Mouse (Mus musculus) T-helper 2 cell (primary cell): ENCODE data around the gene Sertad2.

Experiments used
- in situ Hi-C: fragments of 300-600 bp; cut with MboI, MseI; formaldehyde crosslinking; loops from one replicate; pipeline ENCODE4 v1.15.1; 2025; ENCODE audit warnings: high pct_unique_total_duplicates

Gene Sertad2

DNA sequence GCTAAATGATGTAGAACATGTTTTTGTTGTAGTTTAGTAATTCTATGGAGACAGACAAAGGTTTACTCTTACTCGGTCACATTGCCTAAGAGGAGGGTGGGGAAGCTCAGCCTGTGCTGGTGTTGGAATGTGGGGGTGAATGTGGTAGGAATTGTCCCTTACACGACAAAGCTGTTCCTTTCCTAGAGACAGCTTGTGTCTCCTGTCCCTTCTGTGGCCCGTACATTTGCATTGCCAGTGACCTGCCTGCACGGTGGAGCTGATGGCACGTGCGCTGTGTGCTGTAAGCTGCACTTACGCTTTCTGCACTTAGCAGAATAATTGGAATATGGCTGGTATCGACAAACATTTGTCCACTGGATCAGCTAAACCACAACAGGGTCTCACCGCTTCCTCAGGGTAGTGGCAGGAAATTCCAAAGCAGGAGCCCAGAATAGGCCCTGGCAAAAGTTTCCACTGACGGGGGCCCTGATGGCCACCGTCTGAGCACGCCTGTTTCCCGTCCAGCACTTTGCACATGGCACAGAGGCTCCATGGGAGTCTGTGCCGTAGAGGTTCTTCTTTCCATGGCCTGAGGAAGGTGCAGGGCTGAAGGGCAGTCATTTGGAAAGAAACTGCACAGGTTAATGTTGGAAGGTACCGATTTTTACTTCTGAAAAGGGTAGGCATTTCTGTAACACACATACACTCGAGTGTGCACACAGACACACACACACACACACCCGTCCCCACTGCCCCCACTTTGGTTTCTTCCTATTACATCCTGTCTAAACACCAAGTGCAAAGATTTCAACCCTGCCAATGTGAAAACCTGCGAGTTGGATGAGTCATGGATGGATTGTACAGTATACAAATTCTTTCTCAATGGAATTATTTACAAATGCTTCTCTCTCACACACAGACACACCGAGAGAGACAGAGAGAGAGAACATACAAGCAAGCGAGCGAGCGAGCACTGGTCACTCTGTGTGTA is 51.5 kb downstream of the Sertad2 start:
- in situ Hi-C loops = no loop called here

DNA sequence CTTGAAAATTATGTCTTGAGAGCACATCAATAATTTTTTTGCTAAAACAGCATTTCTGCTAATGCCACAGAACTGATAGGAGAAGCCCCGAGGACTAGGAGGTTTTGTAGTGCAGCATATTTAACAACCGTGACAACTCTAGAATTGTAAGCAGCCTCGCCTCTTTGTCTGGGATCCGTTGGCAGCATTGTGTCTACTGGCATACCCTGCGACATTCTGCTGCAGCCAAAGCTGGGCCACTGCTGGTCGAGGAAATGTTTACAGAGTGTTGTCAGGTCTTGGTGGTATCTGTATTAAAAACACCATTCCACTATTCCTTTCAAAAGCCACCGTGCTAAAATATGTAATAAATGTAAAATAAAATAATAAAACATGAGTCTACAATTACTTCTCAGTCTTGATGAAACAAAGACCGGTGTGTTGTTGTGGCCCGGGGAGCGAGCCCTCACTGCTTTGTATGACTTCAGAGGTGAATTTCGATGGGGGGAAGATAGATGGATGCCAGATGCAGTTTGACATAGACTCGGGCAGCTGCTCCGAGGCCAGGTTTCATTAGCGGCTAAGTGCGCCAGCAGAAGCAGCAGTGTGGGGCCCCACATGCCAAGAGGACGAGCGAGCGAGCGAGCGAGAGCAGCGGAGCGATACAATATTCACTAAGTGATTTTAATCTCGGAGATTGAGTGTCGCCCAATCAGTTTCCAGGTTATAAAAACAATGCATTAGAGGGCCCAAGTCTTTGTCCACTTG is 60.2 kb downstream of the Sertad2 start:
- in situ Hi-C loops = no loop called here

DNA sequence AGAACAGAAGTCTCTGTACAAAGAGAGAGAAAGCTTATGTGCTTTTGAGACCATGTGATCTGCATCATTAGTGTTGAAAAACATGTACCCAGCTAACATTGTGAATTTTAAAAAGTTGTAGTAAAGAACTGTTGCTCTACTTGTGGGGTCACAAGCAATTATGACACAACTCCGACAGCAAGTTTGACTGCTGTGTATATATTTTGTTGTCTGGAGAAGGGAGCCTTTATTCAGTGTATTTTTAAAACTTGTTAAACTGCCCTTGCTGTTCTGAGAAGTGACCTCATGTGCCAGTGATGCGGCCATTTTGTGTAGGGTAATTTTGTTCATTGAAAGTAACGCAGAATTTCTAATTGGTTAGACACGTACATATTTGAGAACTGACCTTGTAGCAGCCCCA is 61.1 kb downstream of the Sertad2 start:
- in situ Hi-C loops = no loop called here

DNA sequence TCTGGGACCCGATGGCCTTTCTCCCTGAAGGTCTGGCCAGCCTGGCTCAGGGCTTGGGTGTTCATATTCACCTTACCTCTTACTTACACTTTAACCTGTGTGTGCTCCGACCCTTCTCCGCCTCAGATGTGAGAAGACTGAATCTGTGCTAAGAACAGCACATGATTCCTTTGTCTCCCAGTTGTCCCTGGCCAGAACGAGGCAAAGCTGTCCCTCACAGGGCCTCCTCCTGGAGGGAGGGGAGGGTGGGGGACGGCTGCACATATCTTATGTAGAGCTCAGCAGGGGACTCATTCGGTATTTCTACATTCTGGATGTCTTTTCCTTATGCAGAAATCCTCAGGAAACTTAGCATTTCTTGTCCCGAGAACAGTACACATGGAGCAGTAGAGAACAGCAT is 62.6 kb downstream of the Sertad2 start:
- in situ Hi-C loops = no loop called here

DNA sequence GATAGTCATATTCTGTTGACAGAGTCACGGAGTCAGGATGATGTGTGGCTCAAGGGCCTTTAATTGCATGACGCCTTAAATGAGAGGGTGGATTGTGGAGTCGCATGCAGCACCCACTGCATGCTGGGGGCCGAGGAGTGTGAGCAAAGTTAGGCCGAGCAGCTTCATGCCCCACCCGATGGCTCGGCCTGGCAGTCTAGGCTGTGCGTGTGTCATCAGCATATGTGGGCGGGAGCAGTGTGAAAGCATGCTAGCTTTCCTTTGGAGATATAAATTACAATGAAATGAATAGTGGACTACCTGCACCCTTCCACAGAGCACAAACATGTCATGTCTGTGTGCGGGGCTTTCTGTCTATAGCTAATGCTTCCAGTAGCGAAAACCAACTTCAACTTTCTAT is 65.4 kb downstream of the Sertad2 start:
- in situ Hi-C loops = no loop called here

DNA sequence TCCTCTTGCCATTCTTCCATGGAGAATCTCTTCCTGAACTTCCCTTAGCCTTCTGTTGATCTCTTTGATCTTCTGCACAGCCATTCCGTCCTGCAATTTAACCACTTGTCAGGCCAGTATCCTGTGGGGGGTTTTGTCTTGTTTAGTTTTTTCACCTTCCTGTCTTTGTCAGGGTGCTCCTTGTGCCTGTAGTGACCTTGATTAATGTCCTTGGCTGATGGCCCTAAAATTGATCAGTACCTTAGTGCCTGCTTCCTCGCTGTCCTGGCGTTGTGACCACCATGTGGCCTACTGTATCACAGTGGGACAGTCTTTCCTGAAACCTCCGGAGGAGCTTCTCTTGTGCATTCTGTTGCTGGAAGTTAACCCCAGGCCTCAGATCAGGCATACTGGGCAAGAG is 70.2 kb downstream of the Sertad2 start:
- in situ Hi-C loops = no loop called here

DNA sequence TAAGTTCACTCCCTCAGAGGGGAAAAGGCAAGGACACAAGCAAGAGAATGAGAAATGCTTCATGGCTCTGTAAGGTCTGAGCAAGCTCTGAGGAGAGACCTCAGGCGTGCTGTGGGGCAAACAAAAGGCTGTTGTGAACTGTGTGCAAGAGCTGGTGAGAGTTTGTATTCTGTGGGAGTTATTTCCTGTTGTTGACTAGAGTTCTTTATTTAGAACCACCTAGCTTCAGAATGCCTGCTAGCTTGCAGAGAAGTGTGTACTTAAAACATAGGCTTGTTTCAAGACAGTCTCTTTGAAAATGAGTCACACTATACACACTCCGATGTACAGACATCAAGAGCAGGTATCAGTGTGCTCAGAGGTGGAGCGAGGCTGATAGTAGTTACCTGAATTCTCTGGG is 73.0 kb downstream of the Sertad2 start:
- in situ Hi-C loops = no loop called here

DNA sequence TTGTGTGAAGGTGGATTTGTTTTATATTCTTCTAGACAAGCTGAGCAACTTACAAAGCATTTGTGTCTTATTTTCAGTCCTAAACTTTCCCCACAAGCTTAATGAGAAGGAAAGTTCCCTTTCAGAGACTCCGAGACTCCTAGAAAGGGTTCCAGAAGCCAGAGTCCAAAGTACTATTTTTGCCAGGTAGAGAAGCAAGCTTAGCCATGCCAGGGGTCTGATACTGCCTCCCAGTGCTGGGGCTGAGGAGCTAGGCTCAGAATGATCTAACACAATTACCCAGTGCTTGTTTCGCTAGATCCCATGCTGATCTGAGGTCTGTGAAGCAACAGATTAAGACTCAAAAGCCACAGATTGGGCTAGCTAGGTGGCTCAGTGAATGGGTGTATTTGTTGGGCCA is 84.1 kb downstream of the Sertad2 start:
- in situ Hi-C loops = no loop called here

DNA sequence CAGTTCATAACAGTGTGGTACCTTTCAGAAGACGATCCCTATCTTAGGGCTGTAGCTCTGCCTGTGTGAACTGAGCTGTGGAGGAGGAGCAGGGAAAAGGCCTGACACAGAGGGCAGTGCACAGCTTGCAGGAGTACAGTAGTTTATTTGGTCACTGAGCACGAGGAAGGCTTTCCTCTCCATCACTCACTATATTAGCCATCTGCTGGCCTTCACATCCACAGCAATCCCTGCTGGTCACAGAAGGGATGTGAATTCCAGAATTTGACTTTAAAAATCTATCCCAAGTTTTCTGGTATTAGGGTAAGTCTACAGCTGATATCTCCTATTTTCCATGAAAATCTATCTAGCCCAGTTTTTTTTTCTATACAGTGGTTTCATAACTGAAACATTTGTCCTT is 85.2 kb downstream of the Sertad2 start:
- in situ Hi-C loops = no loop called here

DNA sequence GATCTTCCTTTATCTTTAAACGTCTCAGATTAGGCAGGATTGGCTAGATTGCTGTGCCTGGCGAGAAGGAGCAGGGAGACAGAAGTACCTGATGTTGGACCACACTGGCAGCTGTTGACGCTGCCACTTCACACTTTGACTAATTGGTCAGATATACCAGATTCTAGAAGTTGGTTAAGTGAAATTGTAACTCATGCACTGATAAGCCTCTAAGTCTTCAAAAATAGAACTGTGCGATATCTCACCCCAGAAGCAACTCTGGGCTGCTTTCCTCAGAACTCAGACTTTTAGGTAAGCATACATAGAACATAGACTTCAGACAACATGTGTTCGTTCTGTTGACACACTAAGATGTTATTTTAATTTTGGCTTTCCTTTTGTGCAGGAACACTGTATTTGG is 86.6 kb downstream of the Sertad2 start:
- in situ Hi-C loops = loop anchor here (5.0 kb wide), 1 partner anchor 67 kb away; no protein-coding TSS in a partner anchor

DNA sequence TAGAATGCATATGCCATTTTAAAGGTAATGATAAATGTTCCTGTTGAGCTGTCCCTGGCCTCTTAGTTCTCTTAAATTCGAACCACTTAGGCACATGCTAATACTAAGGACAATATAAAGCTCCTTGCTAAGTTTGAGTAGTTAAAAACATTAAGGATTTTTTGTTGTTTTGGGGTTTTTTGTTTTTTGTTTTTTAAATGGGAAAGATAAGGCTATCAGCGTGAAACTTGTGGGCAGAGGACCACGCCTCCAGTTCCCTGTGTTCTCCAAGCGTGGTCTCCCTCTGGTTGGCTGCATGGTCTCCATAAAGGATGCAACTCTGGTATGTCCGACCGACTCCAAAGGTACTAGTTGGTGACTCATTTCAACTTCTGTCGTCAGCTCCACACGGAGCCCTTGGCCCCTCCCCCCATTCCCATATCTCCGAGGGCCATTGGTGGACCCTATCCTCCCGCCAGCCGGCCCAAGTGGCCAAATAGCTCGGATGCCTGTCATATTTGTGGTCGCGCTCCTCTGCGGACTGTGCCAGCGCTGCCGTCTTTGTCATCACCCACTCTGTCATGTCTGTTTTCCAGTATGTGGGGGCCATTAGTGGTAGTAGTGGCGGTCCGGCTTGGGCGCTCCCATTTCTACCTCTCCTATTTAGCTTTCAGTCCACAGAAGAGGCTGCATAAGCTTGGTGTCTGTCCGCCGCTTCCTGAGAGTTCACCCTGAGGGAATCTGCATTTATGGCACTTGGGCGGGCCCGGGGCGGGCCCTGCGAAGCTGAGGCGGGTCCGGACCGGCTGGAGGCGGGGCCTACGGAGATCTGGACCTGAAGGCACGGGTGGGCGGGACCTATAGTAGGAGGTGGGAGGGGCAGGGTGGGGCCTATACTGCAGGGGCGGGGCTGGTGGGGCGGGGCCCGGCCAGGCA is 88.2 kb downstream of the Sertad2 start:
- in situ Hi-C loops = loop anchor here (5.0 kb wide), 1 partner anchor 69 kb away; no protein-coding TSS in a partner anchor

DNA sequence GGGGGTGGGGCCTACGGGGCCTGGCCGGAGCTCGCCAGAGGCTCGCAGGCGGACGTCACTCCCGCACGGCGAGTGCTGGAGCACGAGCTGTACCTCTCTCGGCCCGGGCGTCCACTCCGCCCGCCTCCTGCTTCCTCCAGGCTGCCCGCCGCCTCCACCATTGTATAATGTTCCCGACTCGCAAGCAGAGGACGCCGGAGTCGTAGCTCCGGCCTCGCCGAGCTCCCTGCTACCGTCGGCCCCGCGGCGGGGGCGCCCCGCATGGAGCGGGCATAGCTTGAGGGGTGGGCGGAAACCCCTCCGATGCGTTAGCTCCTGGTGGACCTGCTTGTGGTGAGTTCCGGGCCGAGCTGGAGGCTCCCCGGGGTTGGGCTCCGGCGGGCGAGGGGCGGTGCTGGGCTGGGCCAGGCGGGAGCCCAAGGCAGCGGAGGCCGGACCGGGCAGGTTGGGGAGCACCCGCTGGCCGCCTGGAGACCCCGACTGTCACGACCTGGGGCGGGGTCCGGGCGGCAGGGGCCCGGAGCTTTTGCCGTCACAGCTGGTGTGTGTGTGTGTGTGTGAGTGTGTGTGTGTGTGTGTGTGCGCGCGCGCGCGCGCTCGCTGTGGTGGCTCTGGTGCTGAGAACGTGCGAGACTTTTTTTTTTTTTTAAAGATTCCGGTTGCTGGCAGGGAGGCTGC is 89.0 kb downstream of the Sertad2 start:
- in situ Hi-C loops = loop anchor here (5.0 kb wide), 1 partner anchor 70 kb away; no protein-coding TSS in a partner anchor

DNA sequence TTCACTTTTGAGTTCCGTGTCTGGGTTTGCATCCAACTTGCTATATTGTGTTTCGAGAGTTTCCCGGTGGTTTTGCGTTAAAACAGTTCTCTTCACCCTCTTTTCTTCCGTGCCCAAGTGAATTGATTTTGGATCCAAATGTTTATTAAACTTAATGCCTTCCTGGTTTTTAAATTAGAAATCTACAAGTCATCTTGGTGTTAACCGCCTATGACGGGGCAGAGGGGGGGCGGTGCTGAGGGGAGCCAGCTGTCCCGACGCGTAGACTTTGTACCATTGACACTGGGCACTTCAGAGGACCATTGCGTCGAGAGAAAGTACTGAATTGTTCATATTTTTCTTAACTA is 89.5 kb downstream of the Sertad2 start:
- in situ Hi-C loops = loop anchor here (5.0 kb wide), 1 partner anchor 70 kb away; no protein-coding TSS in a partner anchor

DNA sequence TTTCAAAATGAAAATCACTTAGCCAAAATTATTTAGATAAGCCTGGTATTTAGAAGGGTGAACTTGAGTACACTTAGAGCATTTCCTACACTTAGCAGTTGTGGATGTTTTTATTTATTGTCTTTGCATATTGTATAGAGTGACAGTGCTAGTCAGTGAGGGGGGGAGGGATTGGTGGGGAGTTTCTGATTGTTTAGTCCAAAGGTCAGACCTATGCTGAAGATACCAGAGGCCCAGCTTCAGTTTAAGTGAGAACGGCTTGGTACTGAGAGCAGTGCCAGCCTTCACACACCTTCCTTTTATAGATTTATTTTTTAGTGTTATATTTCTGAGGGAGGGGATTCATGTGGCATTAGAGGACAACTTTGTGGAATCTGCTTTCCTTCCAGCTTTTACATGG is 91.5 kb downstream of the Sertad2 start:
- in situ Hi-C loops = loop anchor here (5.0 kb wide), 1 partner anchor 72 kb away; no protein-coding TSS in a partner anchor

DNA sequence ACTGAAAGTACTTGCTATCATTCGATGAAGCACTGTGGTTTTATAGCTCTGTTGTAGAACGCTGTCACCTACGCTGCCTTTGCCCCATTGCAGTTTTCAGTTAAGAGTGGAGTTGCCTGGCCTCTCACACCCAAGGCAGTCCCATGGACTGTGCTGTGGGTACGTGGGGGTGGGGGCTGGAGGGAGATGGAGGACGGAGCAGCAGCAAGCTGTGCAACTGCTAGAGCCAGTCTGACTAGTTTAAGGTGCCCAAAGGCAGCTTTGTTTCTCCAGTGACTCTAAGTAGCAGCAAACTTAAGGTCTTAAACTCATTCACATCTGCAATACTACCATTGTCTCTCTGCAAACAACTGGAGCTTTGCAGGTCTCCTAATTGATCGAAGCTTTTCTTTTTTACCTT is 92.6 kb downstream of the Sertad2 start:
- in situ Hi-C loops = no loop called here

DNA sequence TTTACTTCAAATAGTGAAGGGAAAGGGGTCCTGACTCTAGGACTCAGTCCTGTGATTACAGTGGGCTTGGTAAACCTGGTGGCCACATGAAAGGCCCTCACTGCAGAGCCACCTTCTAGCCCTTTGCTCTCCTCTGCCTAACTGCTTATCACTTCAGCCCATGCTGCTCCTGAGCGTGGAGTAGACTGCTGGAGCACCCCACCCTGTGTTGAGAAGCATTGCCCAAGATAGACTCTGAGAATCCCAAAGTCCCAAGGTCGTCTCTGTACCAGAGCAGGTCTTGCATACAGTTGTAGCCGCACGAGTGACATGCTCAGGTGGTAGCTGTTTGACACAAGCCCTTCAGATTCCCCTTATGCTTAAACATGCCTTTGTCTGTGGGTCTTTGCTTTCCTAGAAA is 93.1 kb downstream of the Sertad2 start:
- in situ Hi-C loops = no loop called here

DNA sequence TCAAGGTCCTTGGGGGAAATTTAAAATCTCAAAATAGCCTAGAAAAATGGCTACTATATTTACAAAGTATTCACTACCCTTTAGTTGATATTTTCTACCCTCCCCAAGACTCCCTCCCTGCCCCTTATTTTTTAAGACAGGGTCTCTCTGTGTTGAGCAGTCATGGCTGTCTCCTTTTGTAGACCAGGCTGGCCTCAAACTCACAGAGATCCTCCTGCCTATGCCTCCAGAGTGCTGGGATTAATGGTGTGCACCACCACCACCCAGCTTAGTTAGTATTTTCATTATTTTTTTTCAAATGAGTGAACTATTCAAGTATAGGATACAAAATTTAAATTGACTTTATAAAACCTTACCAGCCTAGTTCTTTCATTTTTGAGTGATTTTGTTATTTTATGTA is 94.0 kb downstream of the Sertad2 start:
- in situ Hi-C loops = no loop called here

DNA sequence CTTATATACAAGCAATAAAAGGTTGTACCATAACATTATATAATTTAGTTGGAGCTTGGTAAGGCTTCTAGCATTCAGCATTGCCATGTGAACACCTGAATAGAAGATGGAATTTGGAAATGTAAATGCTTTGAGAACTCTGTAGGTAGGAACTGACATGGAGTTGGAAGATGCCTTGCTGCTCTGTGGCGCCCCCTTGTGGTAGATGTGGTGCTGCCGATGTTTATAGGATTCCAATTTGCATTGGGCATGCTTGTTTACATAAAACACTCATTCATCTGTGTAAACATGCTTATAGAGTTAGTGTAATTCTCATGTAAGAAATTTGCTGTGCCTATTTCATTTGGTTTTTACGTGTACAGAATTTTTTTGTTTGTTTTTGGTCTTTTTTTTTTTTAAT is 95.8 kb downstream of the Sertad2 start:
- in situ Hi-C loops = no loop called here

DNA sequence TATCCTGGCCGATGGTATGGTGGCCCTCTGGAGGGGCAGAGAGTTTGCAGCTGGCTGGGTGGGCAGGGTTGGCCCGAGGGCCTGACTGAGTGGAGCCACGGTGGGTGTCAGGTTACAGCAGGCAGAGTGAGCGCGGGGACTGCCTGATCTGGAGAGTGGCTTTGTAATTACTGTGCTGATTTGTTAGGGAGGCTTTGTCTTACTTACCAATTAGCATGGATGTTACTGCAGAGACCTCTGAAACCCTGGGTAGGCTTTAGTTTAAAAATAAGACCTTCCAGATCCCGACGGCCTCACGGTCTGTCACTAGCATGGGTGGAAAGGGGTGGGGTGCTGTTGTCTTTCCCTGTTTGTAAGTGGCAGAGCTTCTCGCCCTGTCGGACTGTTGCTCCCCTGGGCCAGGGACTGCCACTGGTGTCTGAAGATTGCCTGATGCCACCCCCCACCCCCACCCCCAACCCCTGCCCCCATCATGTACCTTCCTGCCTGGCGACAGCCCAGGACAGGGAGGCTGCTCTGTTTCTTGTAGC is 96.9 kb downstream of the Sertad2 start:
- in situ Hi-C loops = loop anchor here (5.0 kb wide), 1 partner anchor 183 kb away; no protein-coding TSS in a partner anchor

DNA sequence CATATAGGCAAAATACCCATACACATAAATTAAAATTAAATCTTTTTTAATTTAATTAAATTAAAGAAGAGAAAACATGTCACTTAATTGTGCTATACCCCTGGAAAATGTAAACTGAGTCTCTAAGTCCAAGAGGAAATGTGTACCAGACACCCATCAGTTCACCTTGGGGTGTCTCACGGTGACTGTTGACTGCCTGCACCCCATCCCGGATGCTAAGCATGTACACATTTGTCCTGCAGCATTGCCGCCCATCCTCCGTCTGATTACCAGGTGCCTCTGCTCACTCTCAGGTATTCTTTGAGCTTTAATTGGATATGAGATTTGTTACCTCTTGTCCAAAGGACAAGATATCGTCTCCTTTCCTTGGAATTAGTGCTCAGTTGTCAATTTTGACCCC is 99.3 kb downstream of the Sertad2 start:
- in situ Hi-C loops = loop anchor here (5.0 kb wide), 1 partner anchor 185 kb away; no protein-coding TSS in a partner anchor
